Mouse (Mus musculus): ENCODE measurements around the gene Gnb5.
"Not testable (repeated sequence)": the region's sequence is repeated elsewhere in the genome, so short reads cannot be mapped to it uniquely, and the experiment has no call there.

Gene Gnb5

GRCm38 (mm10) chr9:75362201-75362600, 56.1 kb downstream of the Gnb5 start:
- no peak for DNase-seq (ENCODE audit: low spot score)

- DNase-seq (ENCODE audit: low spot score) = no peak
Observed at GRCm38 (mm10) chr9:75363001-75363400, 56.9 kb downstream of the Gnb5 start.

DNA sequence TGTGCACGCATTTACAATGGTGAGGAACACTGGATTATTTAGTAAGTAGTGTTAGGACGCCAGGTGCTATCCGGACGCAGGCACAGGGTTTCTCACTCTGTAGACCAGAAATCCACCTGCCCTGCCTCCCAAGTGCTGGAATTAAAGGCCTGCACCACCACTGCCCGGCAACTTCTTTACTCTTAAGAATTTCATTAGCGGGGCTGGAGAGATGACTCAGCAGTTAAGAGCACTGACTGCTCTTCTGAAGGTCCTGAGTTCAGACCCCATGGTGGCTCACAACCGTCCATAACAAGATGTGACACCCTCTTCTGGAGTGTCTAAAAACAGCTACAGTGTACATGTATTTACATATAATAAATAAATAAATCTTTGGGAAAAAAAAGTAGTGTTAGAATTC, 57.6 kb downstream of the Gnb5 start:
- DNase-seq (ENCODE audit: low spot score) = not testable (repeated sequence)

GRCm38 (mm10) chr9:75365195-75365594, 59.1 kb downstream of the Gnb5 start:
- DNase-seq (ENCODE audit: low spot score) = no peak

DNA sequence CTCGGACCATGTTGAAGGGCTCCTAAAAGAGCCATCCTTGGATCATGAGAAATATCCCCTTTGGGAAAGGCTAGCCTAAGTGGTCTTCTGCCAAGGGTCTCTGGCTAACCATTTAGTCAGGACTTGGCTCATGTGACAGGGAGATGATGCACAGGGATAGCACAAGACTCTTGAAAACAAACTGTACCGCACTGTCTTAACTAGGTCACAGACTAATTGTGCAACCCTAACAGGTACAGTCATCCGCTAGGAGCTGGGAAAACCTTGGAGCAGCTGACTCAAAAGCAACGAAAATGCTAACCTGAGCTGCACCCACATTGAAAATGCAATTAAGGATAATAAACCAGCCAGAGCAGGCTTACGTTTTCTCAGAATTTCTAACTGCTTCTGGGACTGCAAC, 60.1 kb downstream of the Gnb5 start:
- no peak for DNase-seq (ENCODE audit: low spot score)

- no peak for DNase-seq (ENCODE audit: low spot score)
Observed at GRCm38 (mm10) chr9:75368779-75369178, 62.7 kb downstream of the Gnb5 start.

GRCm38 (mm10) chr9:75375606-75376005, 69.5 kb downstream of the Gnb5 start:
- no peak for DNase-seq (ENCODE audit: low spot score)

GRCm38 (mm10) chr9:75376428-75376827, 70.3 kb downstream of the Gnb5 start:
- DNase-seq (ENCODE audit: low spot score) = no peak

- no peak for DNase-seq (ENCODE audit: low spot score)
Observed at GRCm38 (mm10) chr9:75378774-75379173, 72.7 kb downstream of the Gnb5 start.

DNA sequence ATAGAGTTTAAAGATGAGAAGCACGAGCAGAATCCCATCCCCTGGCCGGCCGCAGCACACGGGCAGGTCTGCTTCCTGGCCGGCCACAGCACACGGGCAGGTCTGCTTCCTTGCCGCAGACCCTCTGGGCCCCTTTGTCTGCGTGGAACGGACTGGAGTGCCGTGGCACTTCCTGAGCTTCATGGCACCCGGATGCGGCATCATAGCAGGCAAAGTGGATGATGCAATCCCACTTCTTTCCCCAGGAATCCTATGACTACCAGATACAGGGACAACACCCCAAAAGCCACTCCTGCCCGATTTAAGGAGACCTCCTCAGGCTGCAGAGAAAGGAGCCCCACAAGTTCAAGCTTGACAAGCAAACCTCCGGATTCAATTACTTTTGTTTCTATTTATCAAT, 76.7 kb downstream of the Gnb5 start:
- DNase-seq (ENCODE audit: low spot score) = no peak

DNA sequence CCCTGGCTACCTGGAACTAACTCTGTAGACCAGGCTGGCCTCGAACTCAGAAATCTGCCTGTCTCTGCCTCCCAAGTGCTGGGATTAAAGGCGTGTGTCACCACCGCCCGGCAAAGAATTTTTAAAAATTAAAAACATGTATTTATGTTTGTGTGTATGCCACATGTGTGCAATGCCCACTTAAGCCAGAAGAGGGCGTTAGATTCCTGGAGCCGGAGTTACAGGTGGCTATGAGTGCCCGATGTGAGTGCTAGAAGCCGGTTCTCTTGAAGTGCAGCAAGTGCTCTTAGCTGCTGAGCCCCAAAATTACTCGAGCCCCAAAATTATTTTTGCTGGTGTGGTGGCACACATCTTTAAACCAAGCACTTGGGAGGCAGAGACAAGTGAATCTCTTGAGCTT, 77.7 kb downstream of the Gnb5 start:
- DNase-seq (ENCODE audit: low spot score) = no peak

DNA sequence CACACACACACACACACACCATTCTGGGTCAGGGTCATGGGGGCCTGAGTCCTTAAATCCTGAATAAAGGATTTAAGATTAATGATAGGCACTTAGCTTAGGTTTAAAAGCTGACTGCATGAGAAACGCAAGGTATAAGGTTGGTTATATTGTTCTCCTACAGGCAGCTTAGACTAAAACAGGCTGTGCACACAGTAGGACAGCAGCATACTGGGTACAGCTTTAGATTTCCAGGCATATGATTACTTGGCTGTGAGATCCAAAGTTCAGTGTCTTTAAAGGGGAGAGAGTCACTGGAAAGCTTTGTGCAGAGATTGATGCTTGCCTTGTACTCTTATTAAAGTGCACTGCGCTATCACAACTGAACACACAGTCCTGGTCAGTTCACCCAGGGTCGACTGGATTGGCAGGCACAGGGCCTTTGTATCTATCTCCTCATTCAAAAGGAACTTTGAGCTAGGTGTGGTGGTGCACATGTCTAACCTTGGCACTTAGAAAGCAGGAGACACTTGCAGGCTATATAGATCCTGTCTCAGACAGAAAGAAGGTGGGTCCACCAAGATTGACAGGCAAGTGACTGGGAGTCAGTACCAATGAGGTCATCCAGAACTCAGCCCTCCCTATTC, 78.4 kb downstream of the Gnb5 start:
- no peak for DNase-seq (ENCODE audit: low spot score)

DNA sequence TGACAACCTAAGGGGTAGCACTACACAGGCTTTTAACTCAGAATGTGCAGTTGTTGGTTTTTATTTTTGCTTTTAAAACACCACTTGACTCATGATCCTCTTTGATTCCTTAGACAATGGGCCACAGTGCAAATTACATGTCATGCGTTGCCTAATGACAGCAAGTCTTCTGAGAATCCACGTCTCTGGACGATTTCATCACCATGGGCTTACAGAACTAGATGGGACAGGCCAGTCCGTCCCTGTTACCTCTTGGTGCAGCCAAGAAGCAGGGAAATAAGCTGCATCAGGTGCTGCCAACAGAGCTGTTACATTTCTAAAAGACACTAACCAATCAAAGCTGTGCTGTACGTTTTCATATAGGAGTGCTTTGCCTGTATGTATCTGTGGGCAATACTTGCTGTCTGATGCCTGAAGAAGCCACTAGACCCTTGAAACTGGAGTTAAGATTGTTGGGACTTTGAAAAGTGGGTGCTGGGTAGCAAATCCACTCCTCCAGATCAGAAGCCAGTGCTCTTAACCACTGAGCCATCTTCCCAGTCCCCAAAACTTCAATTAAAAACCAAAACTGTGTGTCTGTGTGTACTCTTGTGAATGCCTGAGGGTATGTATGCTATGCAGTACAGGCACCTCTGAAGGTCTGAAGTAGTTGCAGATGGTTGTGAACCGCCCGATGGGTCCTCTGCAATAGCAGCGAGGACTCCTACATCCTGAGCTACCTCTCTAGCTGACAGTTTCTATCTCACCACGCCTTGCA, 79.3 kb downstream of the Gnb5 start:
- DNase-seq (ENCODE audit: low spot score) = no peak

DNA sequence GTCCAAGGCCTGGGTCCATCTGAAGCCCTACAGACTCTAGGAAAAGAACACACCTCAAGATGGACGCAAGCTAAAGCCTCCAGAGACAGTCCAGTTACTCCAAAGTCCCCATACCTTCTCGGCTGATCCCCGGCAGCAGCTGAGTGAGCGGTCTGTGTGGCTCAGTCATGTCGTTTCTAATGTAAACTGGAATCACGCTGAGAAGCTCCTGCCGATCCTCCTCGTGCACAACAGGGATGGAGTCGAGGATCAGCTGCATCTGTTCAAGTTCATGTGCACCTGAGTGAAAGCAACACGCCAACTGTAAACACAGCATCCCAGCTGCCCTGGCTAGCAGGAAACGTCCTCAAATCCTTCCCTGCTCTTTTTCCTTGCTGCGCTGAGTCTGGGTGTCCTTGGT, 87.2 kb downstream of the Gnb5 start:
- no peak for DNase-seq (ENCODE audit: low spot score)
